In genomic region chr1:82788070-82788469, GRCm38 (mm10) we compare ENCODE assay signal across 11 mouse cellular contexts. TPM values are rescaled to one million over a fixed set of nuclear protein-coding genes. Genes with fewer than 3 reads are reported as not detected.
DNase-seq lines count a peak whose midpoint lies in the region.
"Had no signal": no experiment of that assay in that cellular context is flagged by ENCODE, and none has a peak within 500 bp of the region (broad histone marks: within the 10 kb centered on the region; RNA-seq: fewer than 3 reads in every experiment).

No protein-coding gene starts in this region.

- peak; percentile 17 to 20 for DNase-seq in cerebellum, adult 18-20 months
- DNase-seq in cerebellum, postnatal 4 days (ENCODE audit: low spot score in 2 of 2): no peak
- peak; percentile 19 for DNase-seq in right cerebral cortex, postnatal 25 days
- DNase-seq in right cerebral cortex, postnatal 36 days (ENCODE audit: low spot score in 2 of 2): no peak
- DNase-seq in layer of hippocampus, adult 18-20 months (ENCODE audit: low spot score in 2 of 2): peak; percentile 59 to 88
- no peak for DNase-seq in thymus, adult 18-20 months
- no peak for DNase-seq in frontal cortex, postnatal 14 days (ENCODE audit: low spot score in 2 of 2)
- DNase-seq in heart, adult 8-10 months (ENCODE audit: low spot score): no peak

RNA-seq across cellular contexts. Expression of gene Gm47791, which starts 17.0 kb away (rescaled TPM):
- not detected for total RNA-seq in layer of hippocampus, adult 18-20 months (2021)
- not detected for total RNA-seq in heart, adult 8-10 months (2022)
- total RNA-seq: adrenal gland, adult 18-20 months; gastrocnemius, postnatal 4 days; megakaryocyte progenitor cell, adult 5-6 weeks had no signal

RNA-seq across cellular contexts. Expression of gene Tm4sf20, which starts 19.8 kb away (rescaled TPM):
- not detected for total RNA-seq in layer of hippocampus, adult 18-20 months (2021)
- not detected for total RNA-seq in heart, adult 8-10 months (2022)
- total RNA-seq: adrenal gland, adult 18-20 months; gastrocnemius, postnatal 4 days; megakaryocyte progenitor cell, adult 5-6 weeks had no signal

RNA-seq across cellular contexts. Expression of gene Agfg1, which starts 51.2 kb away (rescaled TPM):
- total RNA-seq in layer of hippocampus, adult 18-20 months (2021): 10 to 100 TPM; 69.3 to 74.0 TPM
- total RNA-seq in heart, adult 8-10 months (2022): 10 to 100 TPM; 23.8 to 28.7 (median 26.0) TPM

Comparison
In these comparisons a context has a peak if more than half of its experiments do, and no peak if none do; other contexts are left out.
1. DNase-seq: peak in cerebellum, adult 18-20 months (2 of 2), right cerebral cortex, postnatal 25 days (single experiment) and layer of hippocampus, adult 18-20 months (2 of 2); none in cerebellum, postnatal 4 days (0 of 2), right cerebral cortex, postnatal 36 days (0 of 2), thymus, adult 18-20 months (0 of 2), frontal cortex, postnatal 14 days (0 of 2) and heart, adult 8-10 months (single experiment).